Mouse (Mus musculus): ENCODE measurements around the gene E130309D02Rik.

Gene E130309D02Rik

DNA sequence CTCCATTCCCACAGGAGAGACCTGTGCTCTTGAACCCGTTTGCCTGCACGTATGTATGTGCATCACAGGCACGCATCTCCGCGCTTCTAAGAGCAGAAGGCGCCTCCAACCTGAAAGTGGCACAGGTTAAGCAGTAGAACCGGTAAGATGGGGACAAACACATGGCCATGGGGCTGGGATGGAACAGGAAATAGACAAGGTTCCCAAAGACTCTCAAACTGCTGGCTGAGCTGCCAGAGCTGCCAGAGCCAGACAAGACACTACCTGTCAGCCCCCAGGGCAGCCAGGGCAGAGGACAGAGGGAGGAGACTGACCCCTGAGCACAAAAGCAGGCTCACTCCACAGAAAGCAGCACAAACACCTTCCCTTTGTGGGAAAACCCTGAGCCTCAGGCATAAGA lies 5.2 kb downstream of the E130309D02Rik start:
- no peak for DNase-seq (ENCODE audit: low spot score in 2 of 2)

DNA sequence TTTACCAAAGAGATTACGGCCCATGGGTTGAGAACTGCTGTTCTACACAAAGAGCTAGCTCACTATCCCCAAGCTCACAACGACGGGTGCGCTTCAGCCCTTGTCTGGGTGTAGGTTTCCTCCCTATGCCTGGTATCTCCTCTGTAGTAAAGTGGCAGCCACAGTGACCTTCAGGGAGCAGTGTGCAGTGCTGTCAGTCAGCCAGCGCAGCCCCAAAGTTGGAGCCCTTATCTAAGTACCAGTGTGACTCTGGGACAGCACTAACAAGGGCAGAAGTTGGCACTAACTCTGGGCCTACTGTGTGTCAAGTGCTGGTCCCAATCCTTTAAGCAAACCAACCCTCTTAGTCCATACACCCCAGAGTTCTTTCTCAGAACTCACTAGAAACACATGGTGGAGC lies 6.3 kb downstream of the E130309D02Rik start:
- no peak for DNase-seq (ENCODE audit: low spot score in 2 of 2)

DNA sequence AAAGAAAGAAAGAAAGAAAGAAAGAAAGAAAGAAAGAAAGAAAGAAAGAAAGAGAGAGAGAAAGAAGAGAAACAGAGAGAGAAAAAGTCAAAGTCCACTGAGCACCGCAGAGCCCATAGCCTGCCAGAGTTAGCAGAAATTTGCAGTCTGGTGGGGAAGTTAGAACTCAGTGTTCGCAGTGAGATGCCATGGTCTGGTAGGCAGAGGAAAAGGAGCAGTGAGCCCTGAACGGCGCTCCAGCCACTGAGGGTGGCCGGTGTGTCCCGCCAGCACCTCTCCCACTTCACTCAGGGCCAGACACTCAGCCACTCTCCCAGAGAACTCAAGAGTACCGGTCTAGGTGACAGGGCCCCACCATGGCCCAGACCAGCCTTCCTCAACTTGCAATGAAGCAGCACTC lies 10.9 kb downstream of the E130309D02Rik start:
- no peak for DNase-seq (ENCODE audit: low spot score in 2 of 2)

DNA sequence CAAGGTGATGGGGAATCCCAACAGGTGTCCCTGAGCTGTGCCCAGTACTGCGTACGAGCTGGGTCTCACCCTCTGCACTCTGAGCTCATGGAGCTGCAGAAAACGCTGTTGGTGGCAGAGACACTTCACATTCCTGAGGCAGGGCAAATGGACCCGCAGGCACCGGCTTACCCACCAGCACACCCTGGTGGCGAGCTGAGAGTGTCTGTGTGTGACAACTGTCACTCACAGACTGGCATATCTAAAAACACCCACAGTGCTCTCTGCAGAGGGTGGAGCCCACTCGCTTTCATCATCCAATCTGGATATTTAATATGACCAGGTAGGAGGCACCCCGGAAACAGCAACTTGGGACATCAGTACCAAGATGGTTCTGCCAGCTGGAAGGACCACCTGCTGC lies 13.9 kb downstream of the E130309D02Rik start:
- no peak for DNase-seq (ENCODE audit: low spot score in 2 of 2)

DNA sequence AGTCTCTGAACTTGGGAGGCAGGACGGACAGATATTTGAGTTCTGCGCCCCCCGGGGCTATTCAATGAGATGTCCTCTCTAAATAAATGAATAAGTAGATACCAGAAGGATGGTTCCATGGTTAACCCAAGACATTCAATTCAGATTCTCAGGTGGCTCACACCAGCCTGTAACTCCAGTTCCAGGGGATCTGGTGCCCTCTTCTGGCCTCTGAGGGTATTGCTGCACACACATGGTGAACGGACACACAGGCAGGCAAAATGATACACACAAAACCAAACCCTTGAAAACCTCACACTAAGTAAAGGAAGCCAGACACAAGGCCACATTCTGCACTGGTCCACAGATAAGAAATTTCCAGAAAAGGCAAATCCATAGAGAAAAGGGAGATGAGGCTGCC lies 15.5 kb downstream of the E130309D02Rik start:
- peak; percentile 60 to 86 for DNase-seq (ENCODE audit: low spot score in 2 of 2)

DNA sequence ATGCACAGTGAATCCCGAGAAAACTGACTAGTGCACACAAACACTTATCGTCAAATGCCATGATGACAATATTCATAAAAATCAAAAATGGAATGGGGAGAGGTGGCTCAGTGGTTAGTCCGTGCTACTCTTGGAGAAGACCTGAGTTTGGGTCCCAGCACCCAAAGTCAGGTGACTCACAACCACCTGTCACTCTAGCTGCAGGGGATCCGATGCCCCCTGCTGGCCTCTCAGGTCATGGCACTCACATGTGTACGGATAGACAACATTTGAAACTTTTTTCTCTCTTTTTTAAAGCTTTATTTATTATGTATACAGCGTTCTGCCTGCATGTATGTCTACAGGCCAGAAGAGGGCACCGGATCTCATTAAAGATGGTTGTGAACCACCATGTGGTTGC lies 16.8 kb downstream of the E130309D02Rik start:
- DNase-seq (ENCODE audit: low spot score in 2 of 2) = no peak

DNA sequence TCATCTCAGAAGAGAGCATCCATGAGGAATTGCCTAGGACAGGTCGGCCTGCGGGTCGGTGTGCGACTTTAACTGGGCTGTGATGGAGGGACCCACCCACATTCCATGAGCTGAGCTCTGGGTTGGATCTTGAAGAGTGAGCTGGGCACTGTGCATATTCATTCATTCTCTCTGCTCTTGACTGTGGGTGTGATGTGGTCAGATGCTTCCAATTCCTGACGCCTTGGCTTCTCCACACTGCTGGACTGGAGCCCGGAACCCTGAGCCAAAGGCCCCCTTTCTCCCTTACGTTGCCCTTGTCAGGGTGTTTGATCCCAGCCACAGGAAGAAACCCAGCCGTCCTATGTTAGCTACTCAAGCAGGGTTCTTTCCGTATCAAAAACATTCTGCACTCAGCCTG lies 17.2 kb downstream of the E130309D02Rik start:
- DNase-seq (ENCODE audit: low spot score in 2 of 2) = no peak

DNA sequence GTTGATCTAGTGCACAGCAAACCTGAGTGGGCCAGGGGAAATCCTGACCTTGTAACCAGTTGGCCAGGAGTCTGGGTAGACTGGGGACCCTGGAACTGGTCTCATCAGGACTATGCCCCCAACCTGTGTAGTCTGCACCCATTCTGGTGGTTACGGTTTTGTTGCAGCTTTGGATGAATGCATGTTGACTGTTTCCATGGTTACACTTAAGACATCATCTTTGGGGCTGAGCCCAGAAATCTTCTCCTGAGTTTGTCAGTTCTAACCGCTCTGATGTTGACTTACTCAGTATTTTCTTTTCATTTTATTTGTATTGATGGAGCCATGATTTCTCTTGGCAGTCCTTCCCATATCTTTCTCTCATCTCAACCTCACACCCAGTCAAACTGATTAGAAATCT lies 19.8 kb downstream of the E130309D02Rik start:
- no peak for DNase-seq (ENCODE audit: low spot score in 2 of 2)

DNA sequence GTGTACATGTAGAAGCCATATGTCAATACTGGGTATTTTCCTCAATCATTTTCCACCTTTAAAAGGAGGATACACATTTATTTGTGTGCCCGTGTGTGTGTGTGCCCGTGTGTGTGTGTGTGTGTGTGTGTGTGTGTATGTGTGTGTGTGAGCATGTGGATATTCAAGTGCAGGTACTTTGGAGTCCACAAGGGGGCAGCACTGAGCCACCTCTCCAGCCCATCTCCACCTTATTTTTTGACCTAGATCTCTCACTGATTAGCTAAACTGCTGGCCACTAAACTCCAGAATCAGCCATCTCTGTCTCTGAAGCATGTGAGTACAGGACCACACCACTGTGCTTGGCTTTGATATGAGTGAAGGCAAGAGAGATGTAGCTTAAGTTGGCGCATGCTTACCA lies 20.3 kb downstream of the E130309D02Rik start:
- DNase-seq (ENCODE audit: low spot score in 2 of 2) = no peak

DNA sequence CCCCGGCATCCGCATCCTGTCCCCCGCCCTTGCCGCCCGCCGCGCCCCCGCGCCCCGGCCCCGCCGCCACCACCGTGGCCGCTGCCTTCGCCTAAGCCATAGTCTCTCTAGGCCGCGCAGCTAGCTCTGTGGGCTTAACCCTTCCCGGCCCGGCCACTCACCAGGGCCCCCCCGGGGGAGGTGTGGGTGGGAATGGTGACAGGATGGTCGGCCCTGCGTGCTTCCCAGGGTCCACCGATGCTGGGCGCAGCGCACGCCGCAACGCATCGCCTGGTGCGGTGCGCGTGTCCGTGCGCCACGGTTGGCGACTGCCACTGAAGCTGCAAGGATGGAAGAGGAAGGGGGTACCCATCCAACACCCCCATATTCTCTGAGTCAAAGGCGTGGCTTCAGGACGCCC lies 21.8 kb downstream of the E130309D02Rik start, which contains the start of gene Zfp853:
Zfp853 (minus strand) TSS at position 220 of the 400 bp plus-strand sequence.
- DNase-seq (ENCODE audit: low spot score in 2 of 2) = no peak

DNA sequence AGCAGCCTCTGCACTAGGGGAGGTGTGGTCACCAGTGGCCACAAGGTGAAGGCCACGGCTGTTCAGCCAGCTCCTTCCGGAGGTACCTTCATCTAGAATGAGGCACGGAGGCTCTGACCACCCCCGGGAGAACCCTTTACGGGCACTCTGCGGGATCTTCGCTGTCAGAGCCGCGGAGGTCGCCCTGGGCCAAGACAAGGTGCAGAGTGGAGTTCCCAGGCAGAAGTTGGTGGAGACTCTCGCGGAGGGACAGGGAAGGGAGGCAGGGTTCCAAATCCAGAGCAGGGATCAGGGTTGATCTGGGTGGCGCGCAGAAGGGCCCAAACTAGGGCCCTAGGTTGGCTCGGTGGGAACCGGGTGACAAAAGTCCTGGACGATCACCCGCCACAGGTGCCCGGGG lies 22.3 kb downstream of the E130309D02Rik start:
- no peak for DNase-seq (ENCODE audit: low spot score in 2 of 2)

DNA sequence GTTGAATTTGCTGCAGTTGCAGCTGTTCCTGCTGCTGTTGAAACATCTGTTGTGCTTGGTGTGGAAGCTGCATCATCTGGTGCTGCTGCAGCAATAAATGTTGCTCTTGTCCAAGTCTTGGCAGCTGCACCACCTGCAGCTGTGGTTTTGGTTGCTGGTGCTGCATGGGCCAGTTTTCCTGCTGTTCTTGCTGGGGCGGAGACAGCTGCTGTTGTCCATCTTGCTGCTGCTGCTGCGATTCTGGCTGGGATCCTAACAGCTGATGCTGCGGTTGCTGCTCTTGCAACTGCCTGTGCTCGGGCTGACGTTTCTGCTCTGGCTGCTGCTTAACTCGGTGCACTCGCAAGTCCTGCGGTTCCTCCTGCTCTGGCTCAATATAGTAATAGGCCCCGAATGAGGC lies 25.9 kb downstream of the E130309D02Rik start:
- no peak for DNase-seq (ENCODE audit: low spot score in 2 of 2)

DNA sequence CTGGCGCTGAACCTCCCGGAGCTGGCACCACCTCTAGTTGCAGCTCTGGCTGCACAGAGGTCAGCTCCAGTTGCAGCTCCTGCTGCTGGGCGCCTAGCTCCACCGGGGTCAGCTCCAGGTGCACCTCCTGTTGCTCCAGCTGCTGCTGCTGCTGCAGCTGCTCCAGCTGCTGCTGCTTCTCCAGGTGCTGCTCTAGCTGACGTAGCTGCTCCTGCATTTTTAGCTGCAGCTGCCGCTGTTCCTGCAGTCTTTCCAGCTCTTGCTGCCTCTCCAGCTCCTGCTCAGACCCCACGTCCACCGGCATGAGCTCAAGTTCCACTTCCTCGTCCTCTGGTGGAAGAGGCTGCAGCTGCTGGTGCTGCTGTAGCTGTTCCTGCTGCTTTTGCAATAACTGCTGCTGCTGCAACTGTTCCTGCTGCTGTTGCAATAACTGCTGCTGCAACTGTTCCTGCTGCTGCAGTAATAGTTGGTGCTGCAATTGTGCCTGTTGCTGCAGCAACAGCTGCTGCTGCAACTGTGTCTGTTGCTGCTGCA lies 26.7 kb downstream of the E130309D02Rik start:
- DNase-seq (ENCODE audit: low spot score in 2 of 2) = no peak

DNA sequence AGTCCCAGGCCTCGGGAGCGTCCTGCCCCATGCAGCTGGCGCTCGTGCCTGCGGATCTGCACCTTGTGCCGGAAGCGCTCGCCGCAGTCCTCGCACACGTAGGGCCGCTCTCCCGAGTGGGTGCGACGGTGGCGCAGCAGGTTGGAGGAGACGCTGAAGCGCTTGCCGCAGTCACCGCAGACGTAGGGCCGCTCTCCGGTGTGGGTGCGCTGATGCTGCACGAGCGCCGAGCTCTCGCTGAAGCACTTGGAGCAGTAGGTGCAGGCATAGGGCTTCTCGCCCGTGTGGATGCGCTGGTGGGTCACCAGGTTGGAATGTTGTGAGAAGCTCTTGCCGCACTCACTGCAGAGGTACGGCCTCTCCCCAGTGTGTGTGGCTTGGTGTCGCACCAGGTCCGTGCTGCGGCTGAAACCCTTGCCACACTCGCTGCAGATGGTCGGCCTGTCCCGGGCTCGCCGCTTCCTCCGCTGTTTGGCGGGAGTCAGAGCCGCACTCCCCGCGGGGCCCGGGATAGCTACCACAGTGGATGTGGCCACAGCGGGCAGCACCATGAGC lies 27.3 kb downstream of the E130309D02Rik start:
- no peak for DNase-seq (ENCODE audit: low spot score in 2 of 2)

DNA sequence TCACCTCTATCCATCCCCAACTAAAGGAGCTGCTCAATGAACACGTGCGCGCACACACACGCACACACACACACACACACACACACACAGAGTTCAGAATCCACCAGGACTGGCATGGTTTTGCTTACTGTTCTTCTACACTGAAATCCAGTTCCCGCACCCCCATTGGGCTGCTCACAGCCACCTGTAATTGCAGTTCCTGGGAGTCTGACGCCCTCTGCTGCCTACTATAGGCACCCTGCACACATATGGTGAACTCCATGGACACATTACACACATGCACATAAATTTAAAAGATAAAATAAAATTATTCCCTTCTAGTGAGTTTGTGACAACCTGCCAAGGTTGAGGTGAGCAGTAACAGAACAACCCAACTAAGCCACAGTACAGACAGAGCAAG lies 30.4 kb downstream of the E130309D02Rik start:
- DNase-seq (ENCODE audit: low spot score in 2 of 2) = no peak

DNA sequence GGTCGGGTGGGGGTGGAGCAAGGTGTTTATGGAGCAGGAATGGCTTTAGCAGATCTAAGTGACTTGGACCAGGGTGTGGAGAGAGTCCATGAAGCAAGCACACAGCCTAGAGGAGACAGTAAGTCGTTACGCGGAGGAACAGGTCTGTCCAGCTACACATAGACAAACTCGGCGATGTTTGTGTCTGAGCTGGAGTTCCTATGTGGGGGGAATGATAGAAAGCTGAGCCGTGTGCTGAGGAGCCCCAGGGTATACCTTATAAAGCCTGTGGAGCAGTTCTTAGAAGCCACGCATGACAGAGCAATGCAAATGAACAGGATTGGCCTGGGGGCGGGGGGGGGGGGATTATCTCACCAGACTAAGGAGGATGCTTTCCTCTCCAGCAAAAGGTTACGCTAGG lies 35.9 kb downstream of the E130309D02Rik start:
- DNase-seq (ENCODE audit: low spot score in 2 of 2) = no peak

DNA sequence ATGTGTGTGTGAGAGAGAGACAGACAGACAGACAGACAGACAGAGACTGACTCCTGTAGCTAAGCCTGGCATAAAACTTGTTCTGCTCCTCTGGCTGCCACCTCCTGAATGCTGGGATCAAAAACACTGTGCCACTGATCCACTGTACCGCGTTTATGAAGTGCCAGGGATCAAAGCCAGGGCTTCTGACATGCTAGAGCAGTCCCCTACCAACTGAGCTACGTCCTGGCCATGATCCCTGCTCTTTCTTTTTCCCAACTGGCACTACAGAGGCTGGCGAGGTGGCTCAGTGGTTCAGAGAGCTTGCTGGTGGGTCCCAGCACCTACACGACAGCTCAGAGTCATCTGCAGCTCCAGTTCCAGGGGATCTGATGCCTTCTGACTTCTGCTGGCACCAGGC lies 39.4 kb downstream of the E130309D02Rik start:
- no peak for DNase-seq (ENCODE audit: low spot score in 2 of 2)

DNA sequence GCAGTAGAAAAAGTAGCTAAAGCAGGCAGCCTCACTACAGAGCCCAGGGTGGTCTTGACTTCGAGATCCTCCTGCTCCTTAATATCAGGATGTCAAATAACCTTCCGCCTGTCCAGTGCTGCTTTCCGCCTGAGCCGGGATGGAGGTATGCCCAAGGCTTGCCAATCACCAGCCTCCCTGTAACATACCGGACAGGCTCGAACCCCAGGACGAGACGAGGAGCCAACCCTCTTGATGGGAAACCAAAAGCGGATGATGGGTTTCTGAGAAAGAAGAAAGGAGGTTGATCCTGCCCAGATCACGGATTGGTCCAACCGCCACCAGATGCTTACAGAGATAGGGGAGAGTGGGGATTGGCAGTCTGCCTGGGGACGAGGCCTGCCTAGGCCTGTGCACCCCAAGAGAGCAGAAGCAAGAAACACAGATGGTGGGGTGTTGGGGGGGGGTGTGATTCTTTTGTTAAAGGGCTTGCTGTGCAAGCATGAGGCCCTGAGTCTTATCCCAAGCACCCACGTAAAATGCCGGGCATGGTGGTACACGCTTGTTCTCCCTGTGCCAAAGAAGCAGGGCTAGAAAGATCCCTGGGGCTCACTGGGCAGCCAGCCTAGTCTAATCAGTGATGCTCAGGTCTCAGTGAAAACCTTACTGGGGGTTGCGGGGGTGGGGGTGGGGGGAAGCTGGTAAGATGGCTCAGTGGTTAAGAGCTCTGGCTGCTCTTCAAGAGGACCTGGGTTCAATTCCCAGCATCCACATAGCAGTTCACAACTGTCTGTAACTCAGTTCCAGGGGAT lies 42.4 kb downstream of the E130309D02Rik start:
- peak in 1 of 2 experiments; percentile 70 for DNase-seq (ENCODE audit: low spot score in 2 of 2)

DNA sequence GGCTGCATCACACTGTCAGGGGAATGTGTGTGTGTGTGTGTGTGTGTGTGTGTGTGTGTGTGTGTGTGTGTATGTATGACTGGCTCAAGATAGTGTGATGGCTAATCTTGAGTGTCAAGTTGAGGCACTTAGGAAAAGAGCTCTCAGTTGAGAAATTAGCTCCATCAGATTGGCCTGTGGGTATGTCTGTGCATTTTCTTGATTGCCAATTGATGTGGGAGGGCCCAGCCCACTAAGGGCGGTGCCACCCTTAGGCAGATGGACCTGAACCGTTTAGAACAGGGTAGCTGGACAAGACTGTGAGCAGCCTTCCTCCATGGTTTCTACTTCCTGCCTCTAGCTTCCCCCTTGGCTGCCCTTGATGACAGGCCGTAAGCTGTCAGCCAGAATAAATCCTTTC lies 43.1 kb downstream of the E130309D02Rik start:
- no peak for DNase-seq (ENCODE audit: low spot score in 2 of 2)

DNA sequence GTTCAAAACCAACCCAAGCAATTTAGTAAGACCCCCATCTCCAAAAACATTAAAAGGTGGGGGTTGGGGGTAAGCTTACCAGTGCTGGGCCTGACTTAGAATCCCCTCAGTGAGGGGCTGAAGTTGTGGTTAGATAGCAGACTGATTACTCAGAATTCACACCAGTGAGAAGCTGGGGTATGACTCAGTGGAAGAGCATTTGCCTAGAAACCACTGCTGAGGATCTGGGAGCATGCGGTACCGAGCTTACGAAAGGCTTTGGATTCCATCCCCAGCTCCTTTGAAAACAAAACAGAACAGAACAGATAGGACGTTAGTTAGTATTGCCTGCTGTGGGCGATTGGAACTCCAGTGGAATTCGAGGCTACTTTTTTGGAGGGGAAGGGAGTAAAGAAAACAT lies 43.5 kb downstream of the E130309D02Rik start:
- no peak for DNase-seq (ENCODE audit: low spot score in 2 of 2)

DNA sequence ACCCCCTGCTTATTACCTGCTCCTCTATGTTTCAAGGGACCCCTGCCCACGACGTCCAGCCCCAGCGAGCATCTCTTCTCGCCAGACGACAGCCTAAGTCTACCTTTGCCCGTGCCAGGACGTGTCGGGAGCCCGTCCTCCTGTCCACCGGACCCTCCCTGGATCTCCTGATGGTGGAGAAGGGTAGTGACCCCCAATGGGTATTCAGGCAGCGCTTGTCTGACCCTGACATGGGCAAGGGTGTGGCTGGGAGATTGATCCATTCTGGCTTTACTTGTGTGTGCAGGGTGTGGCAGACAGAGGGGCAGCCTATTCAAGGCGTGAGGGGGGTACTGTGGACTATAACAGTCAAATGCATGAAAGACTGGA lies 45.0 kb downstream of the E130309D02Rik start:
- DNase-seq (ENCODE audit: low spot score in 2 of 2) = no peak

DNA sequence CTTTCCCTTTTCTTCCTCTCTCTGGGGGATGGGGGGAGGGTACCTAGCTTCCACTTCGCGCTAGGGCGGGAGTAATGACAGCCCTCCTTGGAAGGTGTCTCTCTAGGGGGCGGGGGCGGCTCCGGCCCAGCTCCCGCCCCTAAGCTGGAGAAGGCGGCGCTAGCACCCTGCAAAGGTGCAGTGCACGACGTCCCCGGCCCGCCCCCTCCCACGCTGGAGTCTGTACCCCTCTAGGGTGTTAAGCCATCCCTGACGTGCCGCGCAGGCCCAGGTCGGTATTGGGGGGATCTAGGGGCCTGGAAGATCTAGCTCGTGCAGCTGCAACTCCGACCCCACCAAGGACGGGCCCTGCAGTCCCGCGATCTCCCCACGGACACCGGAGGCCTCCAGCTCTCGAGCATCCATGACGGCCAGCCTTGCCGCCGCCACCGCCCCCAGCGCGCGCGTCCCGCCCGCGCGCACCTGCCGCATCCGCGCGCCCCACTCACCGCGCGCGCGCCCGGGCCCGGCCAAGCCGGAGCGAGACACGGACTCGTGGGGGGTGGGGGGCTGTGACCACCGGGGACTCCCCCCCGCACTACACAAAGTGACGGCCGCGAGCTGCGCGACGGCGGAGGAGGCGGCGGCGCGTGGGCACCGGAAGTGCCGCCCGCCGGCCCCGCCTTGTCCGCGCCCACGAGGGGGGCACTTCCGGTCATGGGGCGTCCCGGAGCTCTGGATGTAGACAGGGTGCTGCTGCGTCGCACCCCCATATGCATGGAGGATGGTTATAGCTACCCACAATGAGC lies 45.6 kb downstream of the E130309D02Rik start, which contains the start of gene Zfp316:
Zfp316 (minus strand) TSS at position 660 of the 788 bp plus-strand sequence.
- peak; percentile 28 to 71 for DNase-seq (ENCODE audit: low spot score in 2 of 2)

DNA sequence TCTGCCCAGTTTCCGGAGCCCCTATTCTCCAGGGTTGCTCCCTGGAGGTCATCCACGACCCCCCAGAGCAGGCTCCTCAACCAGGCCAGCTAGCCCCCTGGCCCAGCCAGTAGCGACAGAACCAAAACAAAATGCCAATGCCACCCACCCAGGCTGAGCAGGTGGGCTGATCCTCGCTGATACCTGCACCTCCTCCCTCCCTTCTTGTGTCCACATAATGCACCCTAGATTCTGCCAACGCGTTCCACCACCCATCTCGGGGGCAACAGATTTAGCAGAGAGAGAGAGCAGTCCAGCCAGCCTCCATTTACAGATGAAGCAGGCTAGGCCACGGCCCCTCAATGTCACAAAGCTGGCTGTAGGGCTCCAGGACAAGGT lies 46.2 kb downstream of the E130309D02Rik start:
- DNase-seq (ENCODE audit: low spot score in 2 of 2) = no peak

Measured in spleen, postnatal 4 days (tissue).